Comparison of ENCODE assay signal across 8 mouse cellular contexts in the genomic region with DNA sequence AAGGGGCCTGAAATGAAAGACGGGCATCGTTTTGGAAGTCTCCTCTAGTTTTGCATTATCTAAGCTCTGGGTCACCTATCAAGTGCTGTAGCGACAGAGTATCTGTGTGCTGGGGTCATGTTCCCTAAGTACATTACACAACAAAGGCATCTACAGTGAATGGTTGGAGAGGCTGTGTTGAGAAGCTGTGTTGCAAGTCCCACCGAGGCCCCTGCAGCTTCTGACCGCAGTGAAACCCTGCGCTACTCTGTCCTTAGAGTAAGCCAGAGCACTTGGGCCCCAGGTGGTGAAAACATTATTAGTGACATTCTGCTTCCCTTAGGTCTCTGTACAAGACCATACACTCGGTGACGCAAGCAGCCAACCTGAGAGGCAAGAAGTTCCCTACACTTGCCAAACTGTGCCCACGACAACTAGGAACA. TPM values are rescaled to one million over a fixed set of nuclear protein-coding genes. Genes with fewer than 3 reads are reported as not detected.
DNase-seq lines count a peak whose midpoint lies in the region; ATAC-seq and TF ChIP-seq lines count a peak whose summit lies in the region.

No protein-coding gene starts in this region.

- H3K4me3 ChIP-seq in lung, embryonic 15.5 days, result peak overlapping the region; percentile 63
- H3K4me3 ChIP-seq in forebrain, embryonic 12.5 days (replicated peaks), result peak overlapping the region; percentile 64
- H3K4me3 ChIP-seq in limb, embryonic 12.5 days (replicated peaks), result peak overlapping the region; percentile 72
- H3K4me3 ChIP-seq in olfactory bulb, adult 2 months (ENCODE audit: insufficient read depth, low read depth, low read length), result peak overlapping the region; percentile 80

- no peak overlapping the region for H3K27ac ChIP-seq in lung, embryonic 15.5 days
- H3K27ac ChIP-seq in forebrain, embryonic 12.5 days, result 0 out of 2 replicates have a peak overlapping the region, but pooled peaks have one; percentile 6
- H3K27ac ChIP-seq in limb, embryonic 12.5 days, result no peak overlapping the region
- H3K27ac ChIP-seq in olfactory bulb, adult 2 months (ENCODE audit: insufficient read depth, low read depth, low read length), result no peak overlapping the region

- no peaks in the 10 kb centered on the region for H3K36me3 ChIP-seq in lung, embryonic 15.5 days
- no peaks in the 10 kb centered on the region for H3K36me3 ChIP-seq in forebrain, embryonic 12.5 days (replicated peaks)
- no peaks in the 10 kb centered on the region for H3K36me3 ChIP-seq in limb, embryonic 12.5 days

- TF ChIP-seq CTCF in olfactory bulb, adult 2 months (IDR thresholded peaks at IDR 0.05; ENCODE audit: insufficient read depth, low read depth, low read length), result no peak

- no peak for TF ChIP-seq POLR2A in olfactory bulb, adult 2 months (IDR thresholded peaks at IDR 0.05; ENCODE audit: insufficient read depth, low read depth, low read length)

- no peaks in the 10 kb centered on the region for H3K9me3 ChIP-seq in lung, embryonic 15.5 days
- H3K9me3 ChIP-seq in forebrain, embryonic 12.5 days, result no peaks in the 10 kb centered on the region
- no peaks in the 10 kb centered on the region for H3K9me3 ChIP-seq in limb, embryonic 12.5 days

- no peak for ATAC-seq in lung, embryonic 15.5 days (ENCODE audit: borderline replicate concordance, extremely low read depth, low FRiP score, low TSS enrichment)
- peak; percentile 5; the same call in 1 of the 2 replicates for ATAC-seq in forebrain, embryonic 12.5 days (ENCODE audit: low FRiP score)
- 0 out of 2 replicates have a peak, but pooled peaks have one; percentile 28 for ATAC-seq in limb, embryonic 12.5 days (ENCODE audit: insufficient number of reproducible peaks, insufficient read depth, low FRiP score, low TSS enrichment, low read depth)

- H3K27me3 ChIP-seq in lung, embryonic 15.5 days, result peaks cover 40% of the 10 kb centered on the region
- H3K27me3 ChIP-seq in forebrain, embryonic 12.5 days, result peaks cover 53% of the 10 kb centered on the region
- H3K27me3 ChIP-seq in limb, embryonic 12.5 days, result peaks cover 58% of the 10 kb centered on the region

- no peak for DNase-seq in lung, postnatal 4 days
- DNase-seq in right cerebral cortex, postnatal 14 days, result no peak
- no peak for DNase-seq in layer of hippocampus, postnatal 14 days (ENCODE audit: low spot score in 2 of 2)
- no peak for DNase-seq in layer of hippocampus, postnatal 10 days (ENCODE audit: low spot score in 2 of 2)

- H3K4me2 ChIP-seq in lung, embryonic 15.5 days, result peak overlapping the region; percentile 99
- H3K4me2 ChIP-seq in forebrain, embryonic 12.5 days, result peak overlapping the region; percentile 92
- H3K4me2 ChIP-seq in limb, embryonic 12.5 days, result peak overlapping the region; percentile 99

- H3K4me1 ChIP-seq in lung, embryonic 15.5 days, result peaks cover 10% of the 10 kb centered on the region
- peaks cover 30% of the 10 kb centered on the region for H3K4me1 ChIP-seq in forebrain, embryonic 12.5 days
- H3K4me1 ChIP-seq in limb, embryonic 12.5 days (replicated peaks), result peaks cover 9% of the 10 kb centered on the region; the same call in 1 of the 2 replicates
- peaks cover 7% of the 10 kb centered on the region; the same call in 1 of the 2 replicates for H3K4me1 ChIP-seq in olfactory bulb, adult 2 months (ENCODE audit: control insufficient read depth, insufficient read depth, low read length)

- peak overlapping the region; percentile 47 for H3K9ac ChIP-seq in lung, embryonic 15.5 days
- H3K9ac ChIP-seq in forebrain, embryonic 12.5 days, result peak overlapping the region; percentile 71; the same call in 1 of the 2 replicates
- peak overlapping the region; percentile 72; the same call in 1 of the 2 replicates for H3K9ac ChIP-seq in limb, embryonic 12.5 days (replicated peaks)

- 29% methylated on average over 9 of the region's 9 CpGs for WGBS in lung, embryonic 15.5 days
- WGBS in forebrain, embryonic 12.5 days, result 27% methylated on average over 9 of the region's 9 CpGs
- WGBS in limb, embryonic 12.5 days, result 31% methylated on average over 9 of the region's 9 CpGs
- WGBS in olfactory bulb, adult 2 months, result 36% methylated on average over 9 of the region's 9 CpGs

RNA-seq across cellular contexts. Expression of gene Atp8a2, which starts 20.5 kb away (rescaled TPM):
- polyA plus RNA-seq in lung, embryonic 15.5 days (2015; fragmentation: Nextera tagmentation; extraction: Ambion mirVana), result 1.5 and 1.8 TPM in 2 replicates
- 13.3 and 14.1 TPM in 2 replicates for polyA plus RNA-seq in forebrain, embryonic 12.5 days (2016; fragmentation: Nextera tagmentation; extraction: Ambion mirVana)
- 6.0 and 6.7 TPM in 2 replicates for polyA plus RNA-seq in limb, embryonic 12.5 days (2016; fragmentation: Nextera tagmentation; extraction: Ambion mirVana)
- not detected in 2 replicates for polyA plus RNA-seq in olfactory bulb, adult 2 months (2012; ENCODE audit: insufficient read depth, insufficient read length, low replicate concordance, missing spikeins)
- 10 to 100 TPM; 51.4 to 61.8 TPM for total RNA-seq in layer of hippocampus, postnatal 14 days (2021)
- total RNA-seq in layer of hippocampus, postnatal 10 days (2021), result 10 to 100 TPM; 61.5 to 72.0 TPM
